Mouse (Mus musculus) heart, embryonic 16.5 days (tissue): ENCODE data around the gene Ubb. TPM values are rescaled to one million over a fixed set of nuclear protein-coding genes. Genes with fewer than 3 reads are reported as not detected.

Source experiments
- ATAC-seq: fragments of 200-750 bp; cut with Nextera tagmentation; replicated peaks from 2 replicates; pipeline ENCODE4 v1.8.0; 2017; ENCODE audit warnings: moderate number of reproducible peaks; ENCODE audit not compliant: insufficient read depth, low FRiP score; ENCODE audit errors: extremely low read depth
- H3K27ac ChIP-seq: fragments of 300-500 bp; sonication (generic); 2 replicates; pipeline ENCODE4 v1.5.1; 2014; ENCODE audit warnings: mild to moderate bottlenecking, low read length, control low read depth, moderate library complexity
- H3K27me3 ChIP-seq: fragments of 300-500 bp; sonication (generic); 2 replicates; pipeline ENCODE4 v1.6.1; 2014; ENCODE audit warnings: low read length, mixed read lengths; ENCODE audit not compliant: control insufficient read depth, insufficient read depth
- H3K36me3 ChIP-seq: fragments of 300-500 bp; sonication (generic); 2 replicates; pipeline ENCODE4 v1.6.1; 2014; ENCODE audit not compliant: control insufficient read depth, insufficient read depth
- H3K4me1 ChIP-seq: fragments of 300-500 bp; sonication (generic); 2 replicates; pipeline ENCODE4 v1.6.1; 2014; ENCODE audit warnings: low read length, mixed read lengths; ENCODE audit not compliant: control insufficient read depth, insufficient read depth
- H3K4me2 ChIP-seq: fragments of 300-500 bp; sonication (generic); 2 replicates; pipeline ENCODE4 v1.6.1; 2014; ENCODE audit warnings: low read depth, mild to moderate bottlenecking, control low read depth, low read length
- H3K4me3 ChIP-seq: fragments of 300-500 bp; sonication (generic); 2 replicates; pipeline ENCODE4 v1.5.1; 2014; ENCODE audit warnings: mild to moderate bottlenecking, control low read depth, low read length
- H3K9ac ChIP-seq: fragments of 300-500 bp; sonication (generic); 2 replicates; pipeline ENCODE4 v1.6.1; 2014; ENCODE audit warnings: low read length, control low read depth
- H3K9me3 ChIP-seq: fragments of 300-500 bp; sonication (generic); replicated peaks from 2 replicates; pipeline ENCODE4 v1.6.1; 2016; ENCODE audit warnings: low read length; ENCODE audit not compliant: control insufficient read depth
- WGBS: fragments of 180-500 bp; shearing (Covaris S2); extraction: QIAGEN DNeasy Blood & Tissue Kit; methylation state at CpG from one replicate; pipeline ENCODE4 v1.1.7; 2014; 5-methylcytosine and 5-hydroxymethylcytosine counted together
- polyA plus RNA-seq: library from polyadenylated mRNA; unstranded; fragments of >200 nt; fragmentation: Nextera tagmentation; extraction: Ambion mirVana; gene quantifications from 2 replicates; pipeline ENCODE4 v1.2.1, GENCODE M21; 2015

Gene Ubb
- polyA plus RNA-seq, 1 experiment from 2014 or later, result 2,483 TPM

GRCm38 (mm10) chr11:62543991-62544390 lies 7.0 kb upstream of the Ubb start:
- no peak for ATAC-seq
- H3K4me2 ChIP-seq, result no peak overlapping the region
- no peaks in the 10 kb centered on the region for H3K27me3 ChIP-seq
- no peak overlapping the region for H3K4me3 ChIP-seq
- no peak overlapping the region for H3K27ac ChIP-seq
- WGBS, result 83% methylated on average over 3 of the region's 3 CpGs
- H3K4me1 ChIP-seq, result peaks cover 3% of the 10 kb centered on the region; the same call in 1 of the 2 replicates
- H3K9ac ChIP-seq, result no peak overlapping the region
- no peaks in the 10 kb centered on the region for H3K36me3 ChIP-seq
- H3K9me3 ChIP-seq, result no peaks in the 10 kb centered on the region

DNA sequence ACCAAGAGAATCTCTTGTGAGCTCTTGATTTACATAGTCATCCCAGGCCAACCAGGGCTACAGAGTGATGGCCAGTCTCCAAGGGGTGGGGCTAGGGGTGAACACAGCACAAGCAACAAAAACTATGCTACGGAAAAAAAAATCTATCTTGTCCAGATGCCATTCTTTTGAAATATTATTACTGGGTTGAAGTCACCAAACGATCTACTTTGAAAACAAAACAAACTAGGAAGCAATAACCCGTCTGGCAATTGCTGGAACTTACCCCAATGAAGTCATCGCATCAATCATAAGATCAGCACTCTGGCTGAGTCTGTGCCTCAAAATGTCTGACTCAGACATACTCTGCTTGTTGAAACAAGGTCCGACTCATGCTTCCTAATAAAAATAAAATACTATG lies 1.2 kb upstream of the Ubb start:
- Histone ChIP-seq H3K27me3 (no peaks in the 10 kb centered on the region), H3K36me3 (peaks cover 13% of the 10 kb centered on the region), H3K9me3 (no peaks in the 10 kb centered on the region), H3K4me1 (peaks cover 21% of the 10 kb centered on the region), H3K4me3 (peak overlapping the region; percentile 81), H3K4me2 (peak overlapping the region; percentile 78), H3K27ac (peak overlapping the region; percentile 98), H3K9ac (peak overlapping the region; percentile 99)
- ATAC-seq, result no peak
- 8% methylated on average over 5 of the region's 5 CpGs for WGBS

DNA sequence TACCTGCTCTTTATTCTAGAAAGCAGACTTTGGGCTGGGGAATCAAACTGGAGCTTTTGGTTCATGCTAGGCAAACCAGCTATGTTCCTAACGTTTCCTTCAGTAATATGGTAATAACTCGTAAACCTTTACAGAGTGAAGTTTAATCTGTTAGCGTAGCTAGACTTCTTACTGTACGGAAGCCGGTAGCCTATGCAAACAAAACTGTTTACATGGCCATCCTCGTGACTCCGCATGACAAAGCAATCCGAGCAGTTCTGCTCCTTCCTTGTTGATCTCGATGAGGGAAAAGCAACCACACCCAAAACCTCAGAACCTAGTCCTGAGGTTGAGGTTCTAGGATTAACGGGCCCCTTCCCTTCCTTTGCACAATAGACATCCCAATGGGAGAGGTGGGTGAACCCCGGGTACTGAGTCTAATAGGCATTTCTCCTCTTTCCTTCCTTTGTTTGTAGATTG lies 715 bp upstream of the Ubb start:
- Histone ChIP-seq H3K4me1 (peaks cover 26% of the 10 kb centered on the region), H3K4me3 (peak overlapping the region; percentile 81), H3K27ac (peak overlapping the region; percentile 98), H3K9me3 (no peaks in the 10 kb centered on the region), H3K36me3 (peaks cover 17% of the 10 kb centered on the region), H3K4me2 (peak overlapping the region; percentile 78), H3K27me3 (no peaks in the 10 kb centered on the region), H3K9ac (peak overlapping the region; percentile 99)
- ATAC-seq, result peak; percentile 8; the same call in 1 of the 2 replicates
- WGBS, result 3% methylated on average over 11 of the region's 11 CpGs

DNA sequence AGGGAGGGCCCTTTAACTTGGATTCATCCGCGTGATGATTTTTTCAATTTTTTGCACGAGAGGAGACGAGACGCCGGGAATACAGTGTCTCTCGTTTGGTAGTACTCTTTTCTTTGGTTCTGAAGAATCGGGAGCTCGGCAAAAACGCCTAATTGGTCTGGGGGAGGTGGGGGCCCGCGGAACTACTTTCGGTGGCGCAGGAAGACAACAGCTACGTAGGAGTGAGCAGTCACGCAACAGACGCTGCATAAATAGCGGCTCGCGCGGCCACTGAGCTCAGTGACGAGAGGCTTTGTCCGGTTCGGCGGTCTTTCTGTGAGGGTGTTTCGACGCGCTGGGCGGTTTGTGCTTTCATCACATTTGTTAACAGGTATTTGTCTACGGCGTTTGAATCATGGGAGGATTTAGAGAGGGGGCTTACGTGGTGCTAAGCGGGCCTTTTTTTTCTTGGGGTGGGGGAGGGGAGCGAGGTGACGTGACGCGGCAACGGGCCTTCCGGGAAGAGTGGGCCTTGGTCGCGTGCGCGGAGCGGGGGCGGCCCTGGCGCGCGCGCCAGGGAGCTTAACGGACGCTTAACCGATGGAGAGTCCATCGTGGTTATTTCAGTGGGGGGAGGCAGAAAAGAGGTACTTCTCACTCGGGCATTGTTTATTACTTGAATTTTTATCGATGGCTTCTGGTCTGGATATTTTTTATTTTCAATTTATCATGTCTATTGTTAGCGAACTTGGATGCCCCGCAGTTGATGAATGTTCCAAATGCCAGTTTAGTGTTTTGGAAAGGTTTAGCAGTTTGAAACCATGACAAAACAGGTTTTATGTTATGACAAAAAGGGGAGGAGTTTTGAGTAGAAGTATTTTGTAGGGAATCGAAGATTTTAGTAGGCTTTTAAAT lies 502 bp downstream of the Ubb start:
- under 1% methylated on average over 58 of the region's 58 CpGs for WGBS
- no peaks in the 10 kb centered on the region for H3K27me3 ChIP-seq
- peak overlapping the region; percentile 81 for H3K4me3 ChIP-seq
- H3K4me2 ChIP-seq, result peak overlapping the region; percentile 59
- peak overlapping the region; percentile 86 for H3K27ac ChIP-seq
- H3K9ac ChIP-seq, result peak overlapping the region; percentile 80
- H3K9me3 ChIP-seq, result no peaks in the 10 kb centered on the region
- peaks cover 28% of the 10 kb centered on the region for H3K4me1 ChIP-seq
- H3K36me3 ChIP-seq, result peaks cover 17% of the 10 kb centered on the region
- peak; percentile 75 for ATAC-seq

DNA sequence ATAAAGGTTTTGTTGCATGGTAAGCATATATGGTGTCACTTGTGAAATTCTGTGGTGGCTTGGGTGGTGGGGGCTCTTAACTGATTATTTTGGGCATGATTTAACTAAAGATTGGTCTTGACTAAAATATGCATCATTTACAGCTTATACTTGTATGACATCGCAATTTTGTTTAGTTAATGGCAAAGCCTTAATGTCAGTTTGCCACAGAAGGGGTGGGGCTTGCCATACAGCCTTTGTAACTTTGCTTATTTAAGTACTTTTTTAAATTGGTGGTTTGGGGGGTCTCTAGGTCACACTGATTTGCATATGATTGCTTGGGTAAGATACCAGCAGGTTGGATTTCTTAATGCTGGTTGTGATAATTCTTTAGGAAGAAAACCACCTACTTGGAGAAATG lies 2.2 kb downstream of the Ubb start:
- H3K4me2 ChIP-seq, result peak overlapping the region; percentile 96
- H3K4me3 ChIP-seq, result peak overlapping the region; percentile 68
- no peak for ATAC-seq
- peak overlapping the region; percentile 67 for H3K9ac ChIP-seq
- no peaks in the 10 kb centered on the region for H3K9me3 ChIP-seq
- no peaks in the 10 kb centered on the region for H3K27me3 ChIP-seq
- H3K4me1 ChIP-seq, result peaks cover 28% of the 10 kb centered on the region
- no peak overlapping the region for H3K27ac ChIP-seq
- H3K36me3 ChIP-seq, result peaks cover 17% of the 10 kb centered on the region
- 30% methylated on average over 1 of the region's 1 CpGs for WGBS

GRCm38 (mm10) chr11:62553633-62554032 lies 2.7 kb downstream of the Ubb start:
- Histone ChIP-seq H3K9me3 (no peaks in the 10 kb centered on the region), H3K27ac (no peak overlapping the region), H3K4me2 (peak overlapping the region; percentile 96), H3K4me3 (peak overlapping the region; percentile 68), H3K36me3 (peaks cover 17% of the 10 kb centered on the region), H3K27me3 (no peaks in the 10 kb centered on the region), H3K9ac (peak overlapping the region; percentile 67), H3K4me1 (peaks cover 28% of the 10 kb centered on the region)
- 77% methylated on average over 5 of the region's 5 CpGs for WGBS
- no peak for ATAC-seq

DNA sequence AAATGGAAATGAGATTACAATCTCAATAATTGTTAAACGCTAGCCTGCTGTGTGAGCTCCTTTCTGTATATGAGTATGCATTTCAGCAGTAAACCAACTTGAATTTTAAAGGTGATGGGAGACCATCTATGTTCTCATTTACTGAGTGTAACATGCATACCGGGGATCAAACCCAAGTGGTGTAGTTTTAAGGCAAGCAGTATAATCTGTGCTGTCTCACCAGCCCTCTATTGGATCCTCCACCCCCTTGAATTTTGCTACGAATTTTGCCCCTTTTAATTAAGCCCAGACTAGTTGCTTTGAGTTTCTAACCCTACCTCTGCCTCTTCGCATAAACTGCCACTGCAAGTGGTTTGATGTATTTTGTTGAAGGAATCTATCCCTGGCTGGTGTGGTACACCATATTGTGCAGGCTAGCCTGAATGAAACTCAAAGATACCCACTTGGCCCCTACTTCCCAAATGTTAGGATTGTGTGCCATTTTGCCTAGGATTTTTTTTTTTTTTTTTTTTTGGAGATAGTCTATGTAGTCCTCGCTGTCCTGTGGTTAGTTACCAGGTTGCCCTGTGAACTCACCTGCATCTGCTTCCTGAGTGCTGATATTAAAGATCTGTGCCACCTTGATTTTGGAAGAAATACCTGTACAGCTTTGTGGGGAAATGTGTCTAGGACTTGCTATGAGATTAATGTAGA lies 3.3 kb downstream of the Ubb start:
- no peaks in the 10 kb centered on the region for H3K9me3 ChIP-seq
- H3K4me2 ChIP-seq, result peak overlapping the region; percentile 96
- H3K27ac ChIP-seq, result no peak overlapping the region
- WGBS, result 77% methylated on average over 5 of the region's 5 CpGs
- H3K36me3 ChIP-seq, result peaks cover 17% of the 10 kb centered on the region
- peak overlapping the region; percentile 68 for H3K4me3 ChIP-seq
- H3K27me3 ChIP-seq, result no peaks in the 10 kb centered on the region
- peak overlapping the region; percentile 67 for H3K9ac ChIP-seq
- ATAC-seq, result no peak
- peaks cover 31% of the 10 kb centered on the region for H3K4me1 ChIP-seq

DNA sequence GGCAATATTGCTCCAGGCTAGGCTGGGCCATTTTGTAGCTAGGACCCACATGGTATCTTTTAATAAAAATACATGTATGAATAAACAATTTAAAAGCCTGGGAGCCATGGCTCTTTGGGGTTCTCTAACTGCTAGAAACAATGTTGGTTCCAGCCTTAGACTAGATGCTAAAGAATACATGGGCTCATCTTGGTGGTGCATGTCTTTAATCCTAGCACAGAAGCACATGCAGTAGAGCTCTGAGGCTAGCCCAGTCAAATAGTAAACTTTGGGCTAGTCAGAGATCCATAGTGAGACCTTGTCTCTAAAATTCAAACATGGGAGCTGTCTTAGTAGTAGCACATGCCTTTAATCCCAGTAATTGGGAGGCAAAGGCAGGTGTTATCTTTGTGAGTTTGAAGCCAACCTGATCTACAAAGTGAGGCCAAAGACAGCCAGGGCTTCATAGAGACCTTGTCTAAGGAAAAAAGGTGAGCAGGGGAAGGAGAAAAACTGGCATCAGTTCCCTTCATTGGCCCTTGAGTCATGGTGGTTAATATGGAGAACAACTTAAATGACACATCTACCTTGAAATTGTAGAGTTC lies 4.1 kb downstream of the Ubb start:
- Histone ChIP-seq H3K4me2 (peak overlapping the region; percentile 96), H3K27me3 (no peaks in the 10 kb centered on the region), H3K9me3 (no peaks in the 10 kb centered on the region), H3K36me3 (peaks cover 17% of the 10 kb centered on the region), H3K9ac (no peak overlapping the region), H3K4me1 (peaks cover 27% of the 10 kb centered on the region), H3K27ac (no peak overlapping the region; the same call in 1 of the 2 replicates), H3K4me3 (peak overlapping the region; percentile 4; the same call in 1 of the 2 replicates)
- no peak for ATAC-seq
